Mouse (Mus musculus) CH12F3 (cell line): ENCODE results near the gene Gm43951.

Experiments
- in situ Hi-C: fragments of 300-500 bp; cut with MboI; formaldehyde crosslinking; loops from 2 replicates; pipeline ENCODE4 v1.14.3; 2020; ENCODE audit warnings: low sequenced_read_pairs

Gm43951 gene

DNA sequence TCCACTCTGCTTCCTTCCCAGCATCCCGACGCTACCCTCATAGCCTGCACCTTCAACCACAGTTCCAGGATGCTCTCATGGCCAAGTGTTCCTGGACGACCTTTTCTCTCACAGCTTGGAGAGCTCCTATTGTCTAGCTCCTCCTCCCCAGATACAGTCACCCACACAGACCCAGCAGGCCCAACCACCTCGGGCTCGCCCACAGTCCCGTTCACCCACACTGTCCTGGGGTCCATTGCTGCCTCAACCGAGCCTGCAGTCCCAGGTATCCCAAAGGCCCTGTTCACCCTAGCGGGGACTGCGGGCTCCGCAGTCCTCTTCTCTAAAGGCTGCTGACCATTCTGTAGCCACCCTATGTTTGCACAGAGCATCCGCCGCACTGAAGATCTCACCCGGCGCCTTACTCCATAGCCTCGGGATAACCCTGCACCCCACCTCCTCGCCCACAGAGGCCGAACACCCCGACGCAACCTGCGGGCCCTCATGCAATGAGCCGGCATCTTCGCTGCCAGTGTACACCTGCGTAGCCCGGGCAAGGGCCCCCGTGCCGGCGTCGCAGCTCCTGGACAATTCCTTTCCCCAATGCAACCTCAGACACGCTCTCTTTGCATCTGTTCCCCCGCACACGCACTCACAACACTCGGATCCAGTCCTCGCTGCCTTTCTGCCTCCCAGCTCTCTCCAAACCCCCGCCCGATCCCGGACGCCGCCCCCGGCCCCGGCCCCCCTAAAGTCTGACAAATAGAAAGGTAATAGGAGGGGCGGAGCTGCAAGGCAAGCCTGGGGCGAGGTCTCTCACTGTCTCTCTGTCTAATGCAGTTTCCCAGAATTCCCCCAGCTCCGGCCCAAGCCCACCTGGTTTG lies at the start of gene Gm43951:
Gene Gm43951 (minus strand): TSS at position 500 of the 863 bp plus-strand sequence.
- in situ Hi-C loops = loop anchor here (25.0 kb wide), 1 partner anchor 531 kb away; no protein-coding TSS in a partner anchor

DNA sequence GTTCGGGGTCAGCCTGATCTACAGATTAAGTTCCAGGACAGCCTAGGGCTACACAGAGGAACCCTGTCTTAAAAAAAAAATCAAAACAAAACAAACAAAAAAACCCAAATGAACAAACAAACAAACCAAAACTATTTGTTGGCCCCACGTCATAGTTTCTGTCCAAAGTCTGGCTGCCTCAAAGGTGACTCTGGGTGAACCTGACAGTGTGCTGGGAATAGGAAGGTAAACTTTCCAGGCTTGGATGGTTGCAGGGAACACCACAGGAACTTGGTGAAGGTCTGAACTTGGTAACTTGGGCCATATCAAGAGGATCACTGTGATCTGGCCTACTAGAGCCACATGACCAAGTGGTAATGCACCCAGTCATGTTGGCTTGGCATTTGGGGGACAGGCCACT lies 49.8 kb upstream of the Gm43951 start:
- in situ Hi-C loops = no loop called here

DNA sequence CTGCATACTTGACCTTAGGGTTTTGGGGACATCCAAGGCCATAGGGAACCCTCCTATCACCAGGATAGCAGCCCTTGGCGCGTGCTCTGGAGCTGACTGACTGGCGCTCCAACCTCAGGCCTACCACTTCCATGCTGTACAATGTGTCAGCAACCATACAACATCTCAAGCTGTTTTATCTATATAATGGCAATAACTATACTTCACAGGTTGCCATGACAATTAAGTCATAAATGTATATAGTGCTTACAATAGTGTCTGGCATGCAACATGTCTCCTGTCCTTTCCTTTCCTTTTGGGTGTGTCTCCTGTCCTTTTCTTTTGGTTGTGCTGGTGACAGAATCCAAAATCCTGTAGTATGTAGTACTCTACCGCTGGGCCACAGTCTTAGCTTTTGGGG lies 49.0 kb upstream of the Gm43951 start:
- in situ Hi-C loops = no loop called here

DNA sequence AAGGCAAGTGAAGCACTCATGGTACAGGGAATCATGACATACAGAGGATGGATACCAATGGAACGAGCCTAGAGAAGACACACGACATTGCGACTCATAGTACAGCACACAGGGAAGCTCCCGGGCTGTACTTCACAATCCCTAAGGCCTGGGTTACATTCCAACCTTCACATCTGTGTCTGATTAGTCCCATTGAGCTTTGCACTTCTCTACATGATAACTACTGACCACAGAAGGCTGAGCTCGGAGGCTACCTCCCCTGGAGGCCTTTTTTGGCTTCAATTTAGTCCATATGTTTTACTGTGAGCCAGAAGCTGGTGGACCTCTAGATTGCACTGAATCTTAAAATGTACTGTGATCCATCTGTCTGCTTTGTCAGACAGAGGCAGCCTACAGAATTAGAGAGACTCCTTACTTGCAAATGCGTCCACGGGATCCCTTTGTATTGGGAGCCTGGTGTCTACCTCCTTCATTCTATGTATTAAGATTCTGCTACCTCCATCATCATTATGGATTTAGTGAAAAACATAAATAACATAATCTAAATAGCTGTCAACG lies 38.6 kb upstream of the Gm43951 start:
- in situ Hi-C loops = loop anchor here (25.0 kb wide), 1 partner anchor 167 kb away; the partner anchor contains the start of gene Smtnl2

- in situ Hi-C loops = loop anchor here (25.0 kb wide), 1 partner anchor 172 kb away; the partner anchor contains the start of gene Smtnl2
Measured at GRCm38 (mm10) chr11:72240062-72240860, 33.6 kb upstream of the Gm43951 start.

GRCm38 (mm10) chr11:72234013-72234412 lies 27.4 kb upstream of the Gm43951 start:
- in situ Hi-C loops = loop anchor here (25.0 kb wide), 1 partner anchor 178 kb away; the partner anchor contains the start of gene Smtnl2

DNA sequence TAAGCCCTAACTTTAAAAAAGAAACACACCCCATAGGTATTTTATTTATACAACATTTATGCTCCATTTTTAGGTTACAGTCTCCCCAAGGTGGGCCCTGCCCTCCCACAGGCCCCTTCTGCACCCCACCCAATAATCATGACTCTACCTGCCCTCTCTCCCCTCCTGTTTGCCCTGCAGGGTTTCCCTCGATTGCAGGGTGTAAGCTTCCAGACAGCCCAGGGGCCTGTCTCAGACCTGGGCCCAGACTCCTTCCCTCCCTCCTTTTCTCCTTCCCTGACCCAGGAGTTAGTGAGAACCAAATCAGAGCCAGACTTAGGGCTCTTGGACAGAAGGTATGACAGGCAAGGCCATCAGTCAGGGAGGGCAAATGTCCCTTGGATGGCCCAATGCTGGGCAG lies 26.4 kb upstream of the Gm43951 start:
- in situ Hi-C loops = loop anchor here (25.0 kb wide), 1 partner anchor 179 kb away; the partner anchor contains the start of gene Smtnl2

GRCm38 (mm10) chr11:72232068-72232467 lies 25.4 kb upstream of the Gm43951 start:
- in situ Hi-C loops = loop anchor here (25.0 kb wide), 1 partner anchor 180 kb away; the partner anchor contains the start of gene Smtnl2

DNA sequence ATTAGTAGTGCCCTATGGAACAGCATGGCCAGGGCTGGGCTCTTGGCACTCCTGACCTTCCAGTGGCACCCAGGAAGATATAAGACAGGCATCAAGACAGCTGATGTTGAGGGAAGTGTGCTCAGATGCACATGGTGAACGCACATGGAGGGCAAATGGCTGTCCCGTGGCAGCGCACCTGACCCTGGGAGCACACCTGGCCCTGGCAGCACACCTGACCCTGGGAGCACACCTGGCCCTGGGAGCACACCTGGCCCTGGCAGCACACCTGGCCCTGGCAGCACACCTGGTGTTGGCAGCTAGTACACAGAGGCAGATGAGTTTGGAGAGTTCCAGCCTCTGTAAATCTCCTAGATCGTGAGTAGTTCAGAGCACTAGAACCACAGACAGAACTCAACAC lies 21.9 kb upstream of the Gm43951 start:
- in situ Hi-C loops = loop anchor here (25.0 kb wide), 1 partner anchor 184 kb away; the partner anchor contains the start of gene Smtnl2

DNA sequence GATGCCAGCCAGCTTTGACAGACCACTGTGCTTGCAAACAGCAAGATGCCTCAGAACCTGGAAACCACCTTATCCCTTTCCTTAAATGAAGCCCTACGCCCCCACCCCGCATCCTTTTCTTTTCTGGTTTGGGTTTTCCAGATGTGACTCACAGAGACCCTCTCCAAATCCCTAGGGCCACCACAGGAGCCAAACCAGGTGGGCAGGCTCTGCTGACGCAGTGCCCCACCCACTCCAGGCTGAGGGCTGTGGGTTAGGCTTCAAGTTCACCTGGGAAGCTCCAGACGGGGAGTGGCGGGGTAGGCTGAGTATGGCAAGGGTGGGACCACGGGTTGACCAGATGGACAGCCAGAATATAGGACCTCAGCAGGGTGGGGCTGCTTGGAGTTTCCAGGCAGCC lies 20.3 kb upstream of the Gm43951 start:
- in situ Hi-C loops = loop anchor here (25.0 kb wide), 1 partner anchor 185 kb away; the partner anchor contains the start of gene Smtnl2

GRCm38 (mm10) chr11:72226020-72226791 lies 19.6 kb upstream of the Gm43951 start:
- in situ Hi-C loops = loop anchor here (25.0 kb wide), 1 partner anchor 186 kb away; the partner anchor contains the start of gene Smtnl2

- in situ Hi-C loops = loop anchor here (25.0 kb wide), 2 partner anchors 187 to 512 kb away; partner anchors contain the start of gene Smtnl2
Measured at GRCm38 (mm10) chr11:72224865-72225264, 18.2 kb upstream of the Gm43951 start.

DNA sequence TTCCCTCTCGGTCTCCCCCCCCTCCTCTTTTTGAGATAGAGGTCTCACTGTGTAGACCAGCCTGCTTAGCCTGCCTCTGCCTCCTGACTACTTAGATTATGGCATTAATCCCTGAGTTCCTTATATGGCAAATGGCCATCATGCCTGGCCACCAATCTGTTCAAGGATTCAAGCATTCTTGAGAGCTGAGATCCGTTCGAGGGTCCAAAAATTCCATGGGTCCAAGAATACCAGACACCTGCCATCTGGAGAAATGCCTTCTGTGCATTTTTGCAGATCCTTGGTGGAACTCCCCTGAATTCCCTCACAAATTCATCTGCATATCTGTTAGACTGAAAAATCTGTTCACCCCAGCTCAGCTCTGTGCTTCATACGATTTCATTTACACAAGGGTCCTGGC lies 16.8 kb upstream of the Gm43951 start:
- in situ Hi-C loops = loop anchor here (25.0 kb wide), 1 partner anchor 514 kb away; no protein-coding TSS in a partner anchor

- in situ Hi-C loops = loop anchor here (25.0 kb wide), 1 partner anchor 516 kb away; no protein-coding TSS in a partner anchor
Measured at GRCm38 (mm10) chr11:72221278-72221677, 14.6 kb upstream of the Gm43951 start.

GRCm38 (mm10) chr11:72217116-72217515 lies 10.5 kb upstream of the Gm43951 start:
- in situ Hi-C loops = loop anchor here (10.0 to 25.0 kb wide), 2 partner anchors 348 to 520 kb away; no protein-coding TSS in a partner anchor

DNA sequence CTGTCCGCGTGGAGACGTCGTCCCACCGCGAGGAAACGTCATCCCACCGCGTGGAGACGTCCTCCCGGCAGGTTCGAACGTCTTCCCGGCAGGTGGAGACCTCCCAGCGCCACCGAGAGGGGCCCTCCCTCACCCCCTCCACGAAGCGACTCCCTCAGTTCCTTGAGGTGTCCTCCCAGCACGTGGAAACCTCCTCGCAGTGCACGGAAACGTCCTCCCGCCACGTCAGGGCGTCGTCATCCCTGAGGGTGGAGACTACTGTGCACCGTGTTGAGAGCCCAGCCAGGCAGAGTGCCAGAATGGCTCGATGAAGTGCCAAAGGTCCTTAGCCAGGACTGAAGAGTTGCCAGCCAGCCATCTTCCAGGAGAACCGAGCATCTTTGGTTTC lies 8.8 kb upstream of the Gm43951 start, which contains the start of gene Med31:
Gene Med31 (minus strand): TSS at position 183 of the 388 bp plus-strand sequence.
- in situ Hi-C loops = loop anchor here (10.0 to 25.0 kb wide), 2 partner anchors 349 to 522 kb away; no protein-coding TSS in a partner anchor

DNA sequence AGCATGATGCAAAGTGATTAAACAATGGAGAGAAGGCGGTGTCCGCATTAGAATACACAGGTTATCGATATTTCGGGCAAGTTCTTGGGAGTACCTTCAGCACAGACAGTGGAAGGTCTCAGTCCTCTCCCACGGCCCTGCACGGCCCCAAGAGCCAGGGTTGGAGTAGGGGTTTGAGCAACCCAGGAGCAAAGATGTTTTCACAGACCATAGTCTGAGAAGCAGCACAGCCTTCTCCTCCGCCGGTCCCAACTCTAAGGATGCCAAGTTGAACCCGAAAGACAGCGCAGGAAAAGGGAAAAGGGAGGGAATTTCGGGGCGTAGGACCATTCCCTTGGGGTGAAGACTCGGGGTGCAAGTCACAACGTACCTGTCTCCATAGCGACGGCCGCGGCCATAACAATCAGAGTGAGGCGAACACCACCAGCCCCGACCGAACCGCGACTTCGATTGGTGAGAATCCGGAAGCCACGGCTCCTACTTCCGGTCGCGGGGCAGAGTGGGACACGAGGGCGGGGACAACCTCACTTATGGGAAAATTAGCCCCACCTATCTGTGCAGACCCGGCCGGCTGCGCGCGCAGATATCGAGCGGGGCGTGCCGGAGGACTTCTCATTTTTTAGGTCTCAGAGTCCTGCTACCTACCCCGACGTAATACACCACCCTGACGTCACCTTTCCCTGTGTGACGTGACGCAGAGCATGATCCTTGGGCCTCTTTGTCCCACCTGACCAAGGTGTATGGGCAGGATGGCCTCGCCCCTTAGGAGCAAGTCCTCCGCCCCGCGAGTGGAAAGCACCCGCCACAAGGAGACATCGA lies 8.2 kb upstream of the Gm43951 start:
- in situ Hi-C loops = loop anchor here (10.0 to 25.0 kb wide), 2 partner anchors 350 to 523 kb away; no protein-coding TSS in a partner anchor

DNA sequence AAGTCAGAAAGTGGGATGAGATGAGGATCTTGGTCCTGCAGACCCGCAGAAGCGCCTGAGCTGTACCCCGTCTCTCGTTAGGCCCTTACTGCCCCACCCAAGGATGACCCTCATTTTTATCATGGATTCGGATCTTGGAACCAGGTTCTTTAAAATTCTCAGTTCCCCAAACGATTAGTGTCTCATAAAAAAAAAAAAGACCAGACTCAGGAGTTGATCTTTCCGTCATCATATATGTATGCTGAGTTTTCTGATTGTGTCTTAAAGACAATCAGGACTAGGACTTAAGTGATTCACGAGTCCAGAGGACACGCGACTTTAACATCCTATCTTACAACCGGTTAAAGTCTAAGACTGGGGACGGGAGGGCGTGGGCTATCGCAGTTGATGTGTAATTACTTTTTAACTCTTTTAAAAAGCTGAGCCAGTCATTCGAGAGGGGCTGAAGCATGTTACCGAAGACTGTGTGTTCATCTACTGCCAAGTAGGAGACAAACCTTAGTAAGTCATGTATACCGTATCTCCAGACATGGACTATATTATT lies 1.3 kb upstream of the Gm43951 start:
- in situ Hi-C loops = loop anchor here (25.0 kb wide), 1 partner anchor 529 kb away; no protein-coding TSS in a partner anchor
